Mouse (Mus musculus): Measurements from ENCODE around the gene 1500011B03Rik. TPM values are rescaled to one million over a fixed set of nuclear protein-coding genes. Genes with fewer than 3 reads are reported as not detected.
A peak's percentile ranks its signal among the peaks of the same experiment; 100 is the strongest.

1500011B03Rik gene
- polyA plus RNA-seq, 1 experiment from 2014 or later: 112 TPM

DNA sequence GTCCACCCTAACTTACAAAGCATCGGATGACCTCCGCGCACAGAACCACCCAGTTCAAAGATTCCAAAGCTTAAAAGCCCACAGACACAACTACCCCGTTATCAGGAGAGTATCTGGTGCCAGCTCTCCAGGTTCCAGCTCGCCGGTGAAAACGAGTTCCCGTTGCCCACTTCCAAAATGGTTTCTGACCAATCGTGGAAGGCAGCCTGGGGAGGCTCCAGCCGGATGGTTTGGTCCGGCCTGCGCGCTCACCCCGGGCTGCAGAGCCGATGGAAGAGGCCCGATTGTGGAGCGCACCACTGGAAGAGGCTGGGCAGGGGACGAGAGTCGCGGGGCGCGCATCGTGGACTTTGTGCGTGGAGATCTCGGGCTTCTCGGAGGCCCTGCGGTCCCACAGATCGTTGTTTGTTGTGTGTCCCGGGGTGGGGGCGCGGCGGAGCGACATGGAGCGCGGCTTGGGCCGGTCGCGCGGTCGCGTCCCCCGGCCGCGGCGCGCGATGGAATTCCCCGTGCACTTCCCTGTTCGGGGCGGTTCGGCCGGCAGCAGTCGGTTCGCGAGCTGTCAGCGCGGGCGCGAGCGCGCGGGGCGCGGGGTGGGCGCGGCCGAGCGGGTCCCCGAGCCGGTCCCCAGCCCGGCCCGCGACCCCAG, 48.7 kb downstream of the 1500011B03Rik start, which contains the start of gene Ankrd13a:
TSS of gene Ankrd13a (plus strand) at position 275 of the 649 bp plus-strand sequence.
- Histone ChIP-seq H3K4me1 (ENCODE audit: control insufficient read depth, insufficient read depth, low read length) (peaks cover 20% of the 10 kb centered on the region), H3K4me3 (ENCODE audit: low read depth, low read length) (peak within 1 kb of the TSS; percentile 99), H3K9ac (replicated peaks; ENCODE audit: low read depth, low read length) (peak within 1 kb of the TSS; percentile 81), H3K27me3 (ENCODE audit: control insufficient read depth, insufficient read depth, low read length) (no peaks in the 10 kb centered on the region), H3K9me3 (ENCODE audit: control insufficient read depth, low read depth, low read length) (no peaks in the 10 kb centered on the region), H3K27ac (ENCODE audit: low read length) (peak within 1 kb of the TSS; percentile 86), H3K4me2 (replicated peaks; ENCODE audit: low read depth, low read length) (peak within 1 kb of the TSS; percentile 97), H3K36me3 (ENCODE audit: control insufficient read depth, insufficient read depth, low read length) (no peaks in the 10 kb centered on the region)
- WGBS: under 1% methylated on average over 66 of the region's 73 CpGs
- peak; percentile 85 for ATAC-seq (ENCODE audit: insufficient number of reproducible peaks, insufficient read depth, low FRiP score, low read depth)

DNA sequence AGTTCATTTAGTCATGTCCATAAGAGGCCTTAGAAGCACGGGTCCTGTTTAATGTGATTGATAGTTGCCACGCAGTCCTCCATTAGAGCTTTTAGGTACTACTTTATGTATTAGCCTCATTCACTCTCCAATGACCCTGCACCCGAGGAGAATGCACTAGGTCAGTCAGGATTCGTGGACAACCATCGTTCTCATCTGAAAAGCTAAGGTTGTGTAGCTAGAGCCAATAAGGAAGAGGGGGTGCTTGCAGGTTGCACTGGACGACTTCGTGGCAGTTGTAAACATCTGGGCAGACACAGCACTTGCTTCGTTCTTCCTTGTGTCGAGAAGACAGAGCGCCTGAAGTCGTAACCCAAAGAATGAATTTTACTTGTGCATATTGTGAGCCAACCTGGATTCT, 49.5 kb downstream of the 1500011B03Rik start:
- no peak for ATAC-seq (ENCODE audit: insufficient number of reproducible peaks, insufficient read depth, low FRiP score, low read depth)
- Histone ChIP-seq H3K9ac (replicated peaks; ENCODE audit: low read depth, low read length) (peak overlapping the region; percentile 81), H3K36me3 (ENCODE audit: control insufficient read depth, insufficient read depth, low read length) (no peaks in the 10 kb centered on the region), H3K9me3 (ENCODE audit: control insufficient read depth, low read depth, low read length) (no peaks in the 10 kb centered on the region), H3K27ac (ENCODE audit: low read length) (peak overlapping the region; percentile 74), H3K4me3 (ENCODE audit: low read depth, low read length) (peak overlapping the region; percentile 99), H3K4me1 (ENCODE audit: control insufficient read depth, insufficient read depth, low read length) (peaks cover 20% of the 10 kb centered on the region), H3K4me2 (replicated peaks; ENCODE audit: low read depth, low read length) (peak overlapping the region; percentile 97), H3K27me3 (ENCODE audit: control insufficient read depth, insufficient read depth, low read length) (no peaks in the 10 kb centered on the region)
- 1% methylated on average over 11 of the region's 11 CpGs for WGBS

DNA sequence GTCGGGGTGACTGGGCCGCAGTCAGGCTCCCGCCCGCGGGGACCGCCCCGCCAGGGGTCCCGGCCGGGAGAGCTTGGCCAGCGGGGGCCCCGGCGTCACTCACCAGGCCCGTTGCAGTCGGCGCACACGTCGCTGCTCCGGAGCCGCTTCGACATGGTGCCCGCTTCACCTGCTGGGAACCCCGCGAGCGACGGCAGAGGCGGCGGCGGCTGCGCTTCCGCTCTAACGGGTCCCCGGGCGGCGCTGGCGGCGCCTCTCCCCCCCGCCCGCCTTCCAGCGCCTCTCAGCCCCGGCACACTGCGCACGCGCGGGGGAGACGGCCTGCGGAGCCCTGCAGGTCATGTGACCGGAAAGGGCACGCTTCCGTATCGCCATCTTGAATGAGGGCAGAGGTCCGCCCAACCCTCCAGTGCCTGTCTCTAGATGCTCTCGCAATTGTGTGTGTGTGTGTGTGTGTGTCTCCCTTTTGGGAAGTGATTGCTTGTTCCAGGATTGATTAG, 50.0 kb downstream of the 1500011B03Rik start:
- Histone ChIP-seq H3K9me3 (ENCODE audit: control insufficient read depth, low read depth, low read length) (no peaks in the 10 kb centered on the region), H3K4me3 (ENCODE audit: low read depth, low read length) (peak overlapping the region; percentile 99), H3K27ac (ENCODE audit: low read length) (peak overlapping the region; percentile 74), H3K4me1 (ENCODE audit: control insufficient read depth, insufficient read depth, low read length) (peaks cover 20% of the 10 kb centered on the region), H3K27me3 (ENCODE audit: control insufficient read depth, insufficient read depth, low read length) (no peaks in the 10 kb centered on the region), H3K4me2 (replicated peaks; ENCODE audit: low read depth, low read length) (peak overlapping the region; percentile 97), H3K36me3 (ENCODE audit: control insufficient read depth, insufficient read depth, low read length) (no peaks in the 10 kb centered on the region), H3K9ac (replicated peaks; ENCODE audit: low read depth, low read length) (peak overlapping the region; percentile 81)
- ATAC-seq (ENCODE audit: insufficient number of reproducible peaks, insufficient read depth, low FRiP score, low read depth): peak; percentile 83
- under 1% methylated on average over 50 of the region's 52 CpGs for WGBS

DNA sequence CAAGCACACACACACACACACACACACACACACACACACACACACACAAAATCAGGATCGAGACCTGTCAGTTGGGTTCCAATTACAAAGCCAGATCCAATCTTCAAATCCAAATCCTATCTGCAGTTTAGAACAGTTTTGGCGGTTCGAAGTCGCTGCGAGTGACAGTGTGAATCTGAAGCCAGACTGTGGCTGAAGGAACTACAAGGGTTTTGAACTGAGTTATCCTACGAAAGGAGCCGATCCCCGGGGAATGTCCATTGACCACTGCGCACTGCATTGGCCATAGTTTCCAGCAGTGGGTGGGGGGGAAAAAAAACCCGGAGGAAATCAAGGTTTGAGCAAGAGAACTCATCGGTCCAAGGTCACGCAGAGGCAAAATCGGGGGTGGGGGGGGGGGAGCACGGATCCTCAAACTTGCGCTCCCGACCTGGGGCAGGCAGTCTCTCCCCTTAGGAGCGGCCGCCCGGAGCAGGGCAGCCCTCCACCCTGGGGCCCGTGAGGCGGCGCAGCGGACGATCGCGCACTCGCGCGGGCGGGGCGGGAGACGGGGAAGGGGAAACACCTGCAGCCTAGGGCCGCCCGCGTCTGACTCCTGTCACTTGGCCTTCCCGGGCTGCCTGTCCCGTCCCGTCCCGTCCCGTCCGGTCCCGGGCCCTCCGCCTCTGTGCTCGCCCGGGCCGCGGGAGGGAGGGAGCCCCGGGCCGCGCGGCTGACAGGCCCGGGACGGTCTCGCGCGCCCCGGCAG, 50.6 kb downstream of the 1500011B03Rik start:
- under 1% methylated on average over 40 of the region's 57 CpGs for WGBS
- peak overlapping the region; percentile 97 for H3K4me2 ChIP-seq (replicated peaks; ENCODE audit: low read depth, low read length)
- H3K27me3 ChIP-seq (ENCODE audit: control insufficient read depth, insufficient read depth, low read length): no peaks in the 10 kb centered on the region
- ATAC-seq (ENCODE audit: insufficient number of reproducible peaks, insufficient read depth, low FRiP score, low read depth): peak; percentile 38
- peaks cover 20% of the 10 kb centered on the region for H3K4me1 ChIP-seq (ENCODE audit: control insufficient read depth, insufficient read depth, low read length)
- H3K9me3 ChIP-seq (ENCODE audit: control insufficient read depth, low read depth, low read length): no peaks in the 10 kb centered on the region
- H3K36me3 ChIP-seq (ENCODE audit: control insufficient read depth, insufficient read depth, low read length): no peaks in the 10 kb centered on the region
- H3K27ac ChIP-seq (ENCODE audit: low read length): peak overlapping the region; percentile 74
- peak overlapping the region; percentile 76 for H3K9ac ChIP-seq (replicated peaks; ENCODE audit: low read depth, low read length)
- peak overlapping the region; percentile 99 for H3K4me3 ChIP-seq (ENCODE audit: low read depth, low read length)

DNA sequence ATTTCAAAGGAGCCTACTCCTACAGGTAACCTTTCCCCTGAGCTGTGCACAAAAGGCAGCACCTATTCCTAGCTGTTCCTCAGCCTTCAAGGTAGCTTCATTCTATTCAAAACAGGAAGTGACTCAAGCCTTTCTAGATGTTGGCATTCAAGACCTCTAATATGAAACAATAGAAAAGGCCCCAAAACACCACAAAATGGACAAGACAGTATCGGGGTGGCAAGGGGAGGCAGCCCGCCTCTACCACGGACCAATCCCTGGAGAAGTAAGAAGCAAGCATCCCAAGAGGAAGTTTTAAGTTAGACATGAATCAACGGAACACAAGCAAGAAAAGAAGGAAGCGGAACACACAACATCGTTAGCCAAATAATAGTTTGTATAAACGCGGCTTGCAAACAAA, 51.5 kb downstream of the 1500011B03Rik start:
- peak overlapping the region; percentile 99 for H3K4me3 ChIP-seq (ENCODE audit: low read depth, low read length)
- H3K9ac ChIP-seq (replicated peaks; ENCODE audit: low read depth, low read length): no peak overlapping the region
- no peaks in the 10 kb centered on the region for H3K36me3 ChIP-seq (ENCODE audit: control insufficient read depth, insufficient read depth, low read length)
- ATAC-seq (ENCODE audit: insufficient number of reproducible peaks, insufficient read depth, low FRiP score, low read depth): no peak
- H3K27me3 ChIP-seq (ENCODE audit: control insufficient read depth, insufficient read depth, low read length): no peaks in the 10 kb centered on the region
- WGBS: 78% methylated on average over 8 of the region's 8 CpGs
- no peaks in the 10 kb centered on the region for H3K9me3 ChIP-seq (ENCODE audit: control insufficient read depth, low read depth, low read length)
- H3K4me2 ChIP-seq (replicated peaks; ENCODE audit: low read depth, low read length): peak overlapping the region; percentile 97
- H3K4me1 ChIP-seq (ENCODE audit: control insufficient read depth, insufficient read depth, low read length): peaks cover 20% of the 10 kb centered on the region
- H3K27ac ChIP-seq (ENCODE audit: low read length): no peak overlapping the region

DNA sequence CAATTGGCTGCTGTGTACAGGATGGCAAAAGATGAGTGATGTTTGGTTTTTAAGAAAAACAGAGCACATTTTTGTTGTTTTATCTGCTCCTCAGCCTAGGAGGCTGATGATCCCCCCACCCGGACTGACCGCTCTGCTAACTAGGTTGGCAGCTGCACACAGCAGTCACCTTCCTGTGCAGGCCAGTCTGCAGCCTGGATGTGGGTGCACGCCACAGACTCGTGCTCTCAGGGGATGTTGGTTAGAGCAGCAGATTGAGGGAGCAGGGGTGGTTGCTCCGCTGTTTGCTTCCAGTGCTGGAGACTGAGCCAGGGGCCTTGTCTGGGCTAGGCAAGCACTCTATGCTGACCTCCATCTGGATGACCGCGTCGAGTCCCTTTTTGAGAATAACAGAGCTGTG, 53.5 kb downstream of the 1500011B03Rik start:
- WGBS: 91% methylated on average over 8 of the region's 8 CpGs

DNA sequence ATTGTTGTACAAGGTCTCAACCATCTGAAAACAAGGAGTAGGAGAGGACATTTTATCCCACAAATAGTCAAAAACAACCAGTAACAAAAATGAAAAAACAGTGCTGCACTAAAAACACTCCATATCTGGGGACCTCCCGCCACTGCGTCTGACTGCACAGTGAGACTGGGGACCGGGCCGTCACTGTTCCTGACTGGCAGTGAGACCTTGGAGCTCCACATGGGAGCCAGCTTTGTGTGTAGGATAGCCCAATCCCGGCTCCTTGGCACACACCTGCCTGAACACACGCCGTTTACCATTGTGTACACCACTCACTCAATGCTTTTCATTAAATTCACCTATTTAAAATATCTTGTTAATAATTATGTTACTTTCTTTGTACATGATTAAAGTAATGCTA, 56.1 kb downstream of the 1500011B03Rik start:
- Histone ChIP-seq H3K4me1 (ENCODE audit: control insufficient read depth, insufficient read depth, low read length) (peaks cover 3% of the 10 kb centered on the region; the same call in 1 of the 2 replicates), H3K4me2 (replicated peaks; ENCODE audit: low read depth, low read length) (no peak overlapping the region), H3K36me3 (ENCODE audit: control insufficient read depth, insufficient read depth, low read length) (peaks cover 20% of the 10 kb centered on the region), H3K9me3 (ENCODE audit: control insufficient read depth, low read depth, low read length) (no peaks in the 10 kb centered on the region), H3K9ac (replicated peaks; ENCODE audit: low read depth, low read length) (no peak overlapping the region), H3K4me3 (ENCODE audit: low read depth, low read length) (no peak overlapping the region), H3K27ac (ENCODE audit: low read length) (no peak overlapping the region), H3K27me3 (ENCODE audit: control insufficient read depth, insufficient read depth, low read length) (no peaks in the 10 kb centered on the region)
- no peak for ATAC-seq (ENCODE audit: insufficient number of reproducible peaks, insufficient read depth, low FRiP score, low read depth)
- WGBS: 92% methylated on average over 7 of the region's 7 CpGs

More for the DNA sequence above, 53.5 kb downstream of the 1500011B03Rik start:
- Histone ChIP-seq H3K4me1 (ENCODE audit: control insufficient read depth, insufficient read depth, low read length) (peaks cover 7% of the 10 kb centered on the region; the same call in 1 of the 2 replicates), H3K4me3 (ENCODE audit: low read depth, low read length) (no peak overlapping the region), H3K9me3 (ENCODE audit: control insufficient read depth, low read depth, low read length) (no peaks in the 10 kb centered on the region), H3K4me2 (replicated peaks; ENCODE audit: low read depth, low read length) (no peak overlapping the region), H3K36me3 (ENCODE audit: control insufficient read depth, insufficient read depth, low read length) (peaks cover 10% of the 10 kb centered on the region; the same call in 1 of the 2 replicates), H3K27me3 (ENCODE audit: control insufficient read depth, insufficient read depth, low read length) (no peaks in the 10 kb centered on the region), H3K27ac (ENCODE audit: low read length) (no peak overlapping the region), H3K9ac (replicated peaks; ENCODE audit: low read depth, low read length) (no peak overlapping the region)
- no peak for ATAC-seq (ENCODE audit: insufficient number of reproducible peaks, insufficient read depth, low FRiP score, low read depth)

DNA sequence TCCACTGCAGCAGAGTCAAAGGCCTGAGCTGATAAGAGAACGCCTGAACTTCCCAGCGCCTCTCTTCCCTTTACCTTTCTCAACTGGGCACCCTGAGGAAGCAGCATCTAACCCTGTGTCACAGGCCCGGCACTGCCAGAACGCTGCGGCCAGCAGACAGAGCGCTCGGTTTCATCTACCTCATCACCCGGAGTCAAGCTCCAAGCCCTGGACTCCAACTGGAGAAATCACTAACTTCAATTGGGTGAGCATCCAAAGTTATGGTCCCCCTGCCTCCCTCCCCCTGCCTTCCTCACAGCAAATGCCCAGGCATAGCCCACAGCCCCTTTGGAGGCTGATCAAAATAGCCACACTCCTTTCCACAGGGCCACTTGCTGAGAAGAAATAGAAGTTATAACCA, 56.6 kb downstream of the 1500011B03Rik start:
- Histone ChIP-seq H3K4me1 (ENCODE audit: control insufficient read depth, insufficient read depth, low read length) (no peaks in the 10 kb centered on the region), H3K4me3 (ENCODE audit: low read depth, low read length) (no peak overlapping the region), H3K36me3 (ENCODE audit: control insufficient read depth, insufficient read depth, low read length) (peaks cover 20% of the 10 kb centered on the region), H3K4me2 (replicated peaks; ENCODE audit: low read depth, low read length) (no peak overlapping the region), H3K27me3 (ENCODE audit: control insufficient read depth, insufficient read depth, low read length) (no peaks in the 10 kb centered on the region), H3K9me3 (ENCODE audit: control insufficient read depth, low read depth, low read length) (no peaks in the 10 kb centered on the region), H3K9ac (replicated peaks; ENCODE audit: low read depth, low read length) (no peak overlapping the region), H3K27ac (ENCODE audit: low read length) (no peak overlapping the region)
- WGBS: 85% methylated on average over 8 of the region's 8 CpGs
- ATAC-seq (ENCODE audit: insufficient number of reproducible peaks, insufficient read depth, low FRiP score, low read depth): no peak
